Mouse (Mus musculus): ENCODE results near the gene Psmd11. TPM values are rescaled to one million over a fixed set of nuclear protein-coding genes. Genes with fewer than 3 reads are reported as not detected.

Psmd11 gene
- polyA plus RNA-seq, 1 experiment from 2014 or later: 311 TPM

DNA sequence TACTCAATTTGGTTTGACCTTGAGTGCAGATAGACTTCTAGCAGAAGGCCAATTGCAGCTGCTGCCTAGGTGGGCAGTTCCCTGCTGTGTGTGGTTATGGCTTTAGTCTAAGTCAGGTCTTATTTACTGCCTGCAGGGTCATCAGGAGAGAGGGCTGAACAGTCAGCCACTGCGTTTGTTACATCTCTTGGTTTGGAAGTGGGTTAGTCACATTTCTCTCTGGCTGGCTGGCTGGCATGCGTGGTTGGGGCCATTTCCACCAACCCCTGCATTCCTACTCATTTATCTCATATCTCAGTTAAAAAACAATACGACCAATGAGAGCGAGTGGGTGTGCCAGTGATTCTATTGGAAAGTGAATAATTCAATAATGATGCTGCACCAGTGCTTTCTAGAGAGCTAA is 71.1 kb downstream of the Psmd11 start:
- peaks cover 18% of the 10 kb centered on the region for H3K4me1 ChIP-seq
- H3K4me3 ChIP-seq: no peak overlapping the region
- H3K9me3 ChIP-seq: no peaks in the 10 kb centered on the region
- H3K4me2 ChIP-seq: no peak overlapping the region
- H3K27ac ChIP-seq: no peak overlapping the region
- 75% methylated on average over 4 of the region's 4 CpGs for WGBS
- H3K9ac ChIP-seq: no peak overlapping the region
- ATAC-seq (ENCODE audit: borderline replicate concordance, extremely low read depth, low FRiP score, low TSS enrichment): no peak
- no peaks in the 10 kb centered on the region for H3K36me3 ChIP-seq
- no peaks in the 10 kb centered on the region for H3K27me3 ChIP-seq

DNA sequence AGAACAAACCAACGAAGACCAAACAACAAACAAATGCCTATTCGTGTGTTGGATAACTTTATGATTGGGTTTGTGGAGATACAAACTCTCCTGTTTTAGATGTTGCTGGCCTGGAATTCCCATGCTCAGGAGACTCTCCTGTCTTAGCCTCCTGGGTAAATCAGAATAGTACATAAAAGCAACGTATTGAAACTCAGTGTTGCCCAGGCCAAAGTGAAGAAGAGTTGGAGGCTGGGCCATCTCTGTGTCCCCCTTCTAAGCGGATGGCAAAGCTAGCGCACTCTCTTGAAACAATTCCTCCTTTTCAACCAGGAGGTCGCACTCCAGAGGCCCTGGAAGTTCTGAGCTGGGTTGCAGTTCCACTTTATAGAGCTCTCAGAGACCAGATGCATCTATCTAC is 74.9 kb downstream of the Psmd11 start:
- Histone ChIP-seq H3K4me2 (no peak overlapping the region), H3K27me3 (no peaks in the 10 kb centered on the region), H3K4me3 (no peak overlapping the region), H3K4me1 (peaks cover 18% of the 10 kb centered on the region), H3K9me3 (no peaks in the 10 kb centered on the region), H3K36me3 (no peaks in the 10 kb centered on the region), H3K27ac (no peak overlapping the region), H3K9ac (no peak overlapping the region)
- no peak for ATAC-seq (ENCODE audit: borderline replicate concordance, extremely low read depth, low FRiP score, low TSS enrichment)
- 81% methylated on average over 6 of the region's 6 CpGs for WGBS

DNA sequence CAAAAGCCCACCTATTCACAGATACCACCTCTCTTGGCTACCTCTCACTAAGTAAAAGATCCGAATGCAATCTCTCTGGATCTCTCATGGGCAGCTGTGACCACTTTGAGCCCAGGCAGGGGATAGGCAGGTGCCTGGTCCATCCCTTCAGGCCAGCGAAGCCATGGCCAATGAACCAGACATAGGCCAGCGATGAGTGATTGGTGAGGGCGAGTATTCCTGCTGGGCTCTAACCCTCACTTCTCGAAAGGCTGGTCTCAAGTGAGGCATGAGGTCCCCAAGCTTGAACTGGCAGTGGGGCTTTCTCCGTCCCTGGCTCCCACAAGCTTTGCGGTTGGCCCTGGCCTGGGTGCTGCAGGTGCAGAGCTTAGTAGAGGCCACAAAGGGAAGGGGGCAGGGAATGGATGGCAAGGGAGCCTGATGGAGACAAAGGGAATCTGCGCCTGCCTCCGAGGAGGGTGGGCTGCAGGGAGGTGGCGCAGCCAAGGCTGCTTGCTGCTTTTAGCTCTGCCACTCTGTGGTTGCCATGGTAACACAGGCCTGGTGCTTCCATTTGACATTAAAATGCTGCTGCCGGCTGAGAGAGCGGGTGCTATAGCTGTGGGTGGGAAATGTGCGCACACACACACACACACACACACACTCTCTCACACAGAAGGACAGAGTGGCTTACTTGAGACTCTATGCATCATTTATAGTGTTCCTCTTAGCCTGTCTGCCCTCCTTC is 75.5 kb downstream of the Psmd11 start:
- Histone ChIP-seq H3K4me3 (no peak overlapping the region), H3K27ac (no peak overlapping the region), H3K4me2 (no peak overlapping the region), H3K9me3 (no peaks in the 10 kb centered on the region), H3K36me3 (no peaks in the 10 kb centered on the region), H3K9ac (no peak overlapping the region), H3K27me3 (no peaks in the 10 kb centered on the region), H3K4me1 (peaks cover 18% of the 10 kb centered on the region)
- WGBS: 39% methylated on average over 13 of the region's 13 CpGs
- 0 out of 2 replicates have a peak, but pooled peaks have one; percentile 27 for ATAC-seq (ENCODE audit: borderline replicate concordance, extremely low read depth, low FRiP score, low TSS enrichment)

- H3K27me3 ChIP-seq: no peaks in the 10 kb centered on the region
- H3K4me3 ChIP-seq: no peak overlapping the region
- no peak for ATAC-seq (ENCODE audit: borderline replicate concordance, extremely low read depth, low FRiP score, low TSS enrichment)
- H3K9ac ChIP-seq: no peak overlapping the region
- H3K27ac ChIP-seq: no peak overlapping the region
- peaks cover 18% of the 10 kb centered on the region; the same call in 1 of the 2 replicates for H3K4me1 ChIP-seq
- H3K9me3 ChIP-seq: no peaks in the 10 kb centered on the region
- 40% methylated on average over 6 of the region's 6 CpGs for WGBS
- no peaks in the 10 kb centered on the region for H3K36me3 ChIP-seq
- no peak overlapping the region for H3K4me2 ChIP-seq
Measured at GRCm38 (mm10) chr11:80504519-80505385, 76.3 kb downstream of the Psmd11 start.

DNA sequence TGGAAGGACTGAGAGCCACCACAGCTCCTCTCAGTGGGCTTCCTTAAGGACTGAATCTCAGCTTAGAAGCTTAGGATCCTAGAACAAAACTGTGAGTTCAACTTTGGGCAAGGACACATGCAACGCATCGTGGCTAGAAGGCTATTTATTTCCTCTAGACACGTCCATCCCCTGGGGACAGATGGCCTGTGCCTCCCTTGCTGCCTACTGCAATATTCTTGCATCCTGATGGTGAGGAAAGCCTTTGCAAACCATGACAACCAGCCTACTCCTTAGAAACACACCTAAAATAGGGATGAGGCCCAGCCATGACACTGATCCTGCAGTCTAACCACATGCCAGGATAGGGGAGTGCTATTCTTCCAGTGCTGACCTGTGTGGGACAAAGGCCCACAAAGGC is 77.2 kb downstream of the Psmd11 start:
- Histone ChIP-seq H3K4me2 (no peak overlapping the region), H3K27me3 (no peaks in the 10 kb centered on the region), H3K36me3 (no peaks in the 10 kb centered on the region), H3K9ac (no peak overlapping the region), H3K9me3 (no peaks in the 10 kb centered on the region), H3K4me1 (peaks cover 18% of the 10 kb centered on the region; the same call in 1 of the 2 replicates), H3K27ac (no peak overlapping the region), H3K4me3 (no peak overlapping the region)
- ATAC-seq (ENCODE audit: borderline replicate concordance, extremely low read depth, low FRiP score, low TSS enrichment): no peak
- 70% methylated on average over 3 of the region's 3 CpGs for WGBS

- peaks cover 18% of the 10 kb centered on the region; the same call in 1 of the 2 replicates for H3K4me1 ChIP-seq
- H3K9me3 ChIP-seq: no peaks in the 10 kb centered on the region
- no peaks in the 10 kb centered on the region for H3K27me3 ChIP-seq
- H3K4me2 ChIP-seq: no peak overlapping the region
- H3K36me3 ChIP-seq: no peaks in the 10 kb centered on the region
- no peak overlapping the region for H3K27ac ChIP-seq
- no peak for ATAC-seq (ENCODE audit: borderline replicate concordance, extremely low read depth, low FRiP score, low TSS enrichment)
- H3K4me3 ChIP-seq: no peak overlapping the region
- H3K9ac ChIP-seq: no peak overlapping the region
Measured at GRCm38 (mm10) chr11:80506483-80506882, 78.1 kb downstream of the Psmd11 start.

GRCm38 (mm10) chr11:80507791-80508190 is 79.4 kb downstream of the Psmd11 start:
- WGBS: 80% methylated on average over 6 of the region's 6 CpGs
- no peaks in the 10 kb centered on the region for H3K9me3 ChIP-seq
- H3K36me3 ChIP-seq: no peaks in the 10 kb centered on the region
- ATAC-seq (ENCODE audit: borderline replicate concordance, extremely low read depth, low FRiP score, low TSS enrichment): no peak
- H3K4me1 ChIP-seq: peaks cover 18% of the 10 kb centered on the region; the same call in 1 of the 2 replicates
- no peak overlapping the region for H3K27ac ChIP-seq
- no peak overlapping the region for H3K4me2 ChIP-seq
- H3K9ac ChIP-seq: no peak overlapping the region
- H3K27me3 ChIP-seq: no peaks in the 10 kb centered on the region
- no peak overlapping the region for H3K4me3 ChIP-seq

GRCm38 (mm10) chr11:80508361-80509175 is 80.2 kb downstream of the Psmd11 start:
- H3K27ac ChIP-seq: no peak overlapping the region
- H3K4me1 ChIP-seq: peaks cover 18% of the 10 kb centered on the region; the same call in 1 of the 2 replicates
- H3K36me3 ChIP-seq: no peaks in the 10 kb centered on the region
- no peak overlapping the region for H3K4me3 ChIP-seq
- ATAC-seq (ENCODE audit: borderline replicate concordance, extremely low read depth, low FRiP score, low TSS enrichment): 0 out of 2 replicates have a peak, but pooled peaks have one; percentile 9
- WGBS: 26% methylated on average over 19 of the region's 19 CpGs
- H3K9me3 ChIP-seq: no peaks in the 10 kb centered on the region
- H3K4me2 ChIP-seq: peak overlapping the region; percentile 19
- H3K9ac ChIP-seq: no peak overlapping the region
- no peaks in the 10 kb centered on the region for H3K27me3 ChIP-seq

DNA sequence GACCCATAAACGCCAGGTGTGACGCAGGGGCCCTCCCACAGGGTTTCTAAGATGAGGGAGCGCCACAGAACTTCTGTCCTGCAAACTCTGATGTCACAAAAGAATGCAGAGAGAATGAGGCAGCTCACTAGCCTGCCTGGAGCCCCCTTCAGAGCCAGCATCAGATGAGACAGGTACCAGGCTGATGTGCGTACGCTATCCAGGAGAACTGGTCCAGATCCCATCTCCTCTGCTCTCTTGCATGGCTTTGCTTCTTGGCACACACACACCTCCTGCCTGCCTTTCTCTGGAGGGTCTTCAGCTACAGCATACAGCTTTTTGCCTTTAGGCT is 80.7 kb downstream of the Psmd11 start:
- no peak overlapping the region for H3K9ac ChIP-seq

GRCm38 (mm10) chr11:80510124-80510523 is 81.7 kb downstream of the Psmd11 start:
- no peak overlapping the region for H3K4me2 ChIP-seq
- no peak for ATAC-seq (ENCODE audit: borderline replicate concordance, extremely low read depth, low FRiP score, low TSS enrichment)
- H3K27me3 ChIP-seq: no peaks in the 10 kb centered on the region
- H3K9me3 ChIP-seq: no peaks in the 10 kb centered on the region
- H3K4me3 ChIP-seq: no peak overlapping the region
- H3K4me1 ChIP-seq: peaks cover 11% of the 10 kb centered on the region; the same call in 1 of the 2 replicates
- H3K27ac ChIP-seq: no peak overlapping the region
- H3K36me3 ChIP-seq: no peaks in the 10 kb centered on the region
- WGBS: 79% methylated on average over 10 of the region's 10 CpGs
- H3K9ac ChIP-seq: no peak overlapping the region

More for the DNA sequence above, 80.7 kb downstream of the Psmd11 start:
- Histone ChIP-seq H3K27me3 (no peaks in the 10 kb centered on the region), H3K36me3 (no peaks in the 10 kb centered on the region), H3K9me3 (no peaks in the 10 kb centered on the region), H3K4me1 (peaks cover 15% of the 10 kb centered on the region; the same call in 1 of the 2 replicates), H3K4me2 (peak overlapping the region; percentile 19; the same call in 1 of the 2 replicates), H3K27ac (no peak overlapping the region), H3K4me3 (no peak overlapping the region)
- ATAC-seq (ENCODE audit: borderline replicate concordance, extremely low read depth, low FRiP score, low TSS enrichment): no peak
- WGBS: 61% methylated on average over 5 of the region's 5 CpGs

DNA sequence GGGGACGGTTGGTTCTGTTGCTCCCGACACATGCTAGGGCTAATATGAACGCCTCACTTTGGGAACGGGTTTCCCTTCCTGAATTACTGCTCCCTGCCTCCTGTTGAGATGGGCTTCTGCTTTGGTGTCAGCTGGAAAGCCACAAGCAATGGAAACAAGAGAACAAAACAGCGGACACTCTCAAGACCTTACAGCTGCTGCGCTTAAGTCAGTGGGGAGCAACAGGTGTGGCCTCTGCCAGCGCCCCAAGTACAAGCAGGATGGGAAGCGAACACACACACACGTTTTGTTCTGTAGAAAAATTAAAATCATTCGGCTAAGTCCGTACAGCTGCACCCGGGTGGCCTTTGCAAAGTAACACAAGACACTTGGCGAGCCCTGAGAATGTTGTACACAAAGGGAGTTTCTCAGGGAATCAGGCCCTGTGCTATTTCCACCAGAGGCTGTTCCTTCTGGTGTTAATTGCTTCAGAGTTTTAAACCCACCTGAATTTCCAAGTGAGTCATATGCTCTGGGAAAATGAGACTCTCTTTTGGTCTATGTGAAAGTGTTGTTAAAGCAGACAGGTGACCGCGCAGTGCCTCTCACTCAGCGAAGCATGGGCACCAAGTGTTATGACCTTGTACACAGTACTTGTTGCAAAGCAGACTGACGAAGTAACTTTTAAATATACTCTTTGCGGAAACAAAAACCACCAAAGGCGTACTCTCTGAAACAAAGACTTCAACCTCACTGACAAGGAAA is 84.1 kb downstream of the Psmd11 start:
- 81% methylated on average over 19 of the region's 19 CpGs for WGBS
- ATAC-seq (ENCODE audit: borderline replicate concordance, extremely low read depth, low FRiP score, low TSS enrichment): no peak
- Histone ChIP-seq H3K9me3 (no peaks in the 10 kb centered on the region), H3K4me2 (no peak overlapping the region), H3K27ac (no peak overlapping the region), H3K4me3 (no peak overlapping the region), H3K27me3 (no peaks in the 10 kb centered on the region), H3K9ac (no peak overlapping the region), H3K4me1 (peaks cover 11% of the 10 kb centered on the region; the same call in 1 of the 2 replicates), H3K36me3 (no peaks in the 10 kb centered on the region)

Data from lung, embryonic 15.5 days (tissue).